Mouse (Mus musculus): Measurements from ENCODE around the gene Gcsh. TPM values are rescaled to one million over a fixed set of nuclear protein-coding genes. Genes with fewer than 3 reads are reported as not detected.
A peak's percentile ranks its signal among the peaks of the same experiment; 100 is the strongest.

Gene Gcsh
- polyA plus RNA-seq (2012; rRNA removed) (24.8 and 38.8 TPM in 2 replicates), polyA plus RNA-seq (2014; fragmentation: Nextera tagmentation; extraction: Ambion mirVana) (81.3 and 84.0 TPM in 2 replicates)

DNA sequence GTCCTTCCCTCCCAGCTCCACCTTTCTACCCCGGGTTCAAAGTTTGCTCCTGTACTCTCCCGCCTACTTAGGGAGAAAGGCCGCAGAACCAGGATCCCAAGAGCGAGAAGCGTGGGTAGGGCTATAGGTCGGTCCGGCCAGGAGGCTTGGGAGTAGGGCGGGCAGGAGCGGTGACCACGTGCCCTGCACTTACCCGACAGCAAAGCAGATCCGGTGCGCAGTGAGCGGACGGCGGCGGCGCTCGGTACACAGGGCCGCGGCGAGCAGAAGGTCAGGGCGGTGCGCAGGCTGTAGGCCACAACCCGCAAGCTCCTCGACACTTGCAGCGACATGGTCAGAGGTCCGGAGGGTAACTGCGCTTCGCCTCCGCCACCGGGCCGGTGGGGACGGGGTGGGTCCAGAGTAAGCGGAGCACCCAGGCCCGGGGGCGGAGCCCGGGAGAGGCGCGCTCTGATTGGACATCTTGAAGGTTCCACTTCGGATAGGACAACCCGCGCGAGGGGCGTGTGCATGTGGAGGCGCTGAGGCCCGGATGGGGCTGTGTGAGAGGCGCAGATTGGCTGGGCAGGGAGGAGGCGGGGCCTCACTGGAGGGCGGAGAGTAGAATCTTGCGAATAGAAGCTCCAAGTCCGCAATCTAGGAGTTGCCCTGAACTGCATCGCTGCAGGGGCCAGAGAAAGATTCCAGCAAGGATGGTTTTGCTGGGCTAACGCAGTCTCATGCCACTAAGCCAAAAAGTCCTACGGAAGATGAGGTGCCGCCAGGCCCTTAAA, at the start of gene Gcsh:
Gcsh (minus strand) TSS at position 443 of the 773 bp plus-strand sequence.
- WGBS (ENCODE audit: insufficient replicate concordance): under 1% methylated on average over 56 of the region's 56 CpGs
- TF ChIP-seq EP300 (IDR thresholded peaks at IDR 0.05; ENCODE audit: low read depth): no peak
- TF ChIP-seq CTCF (IDR thresholded peaks at IDR 0.05; ENCODE audit: low read depth): no peak
- peak; percentile 100 for ATAC-seq (ENCODE audit: insufficient read depth)

DNA sequence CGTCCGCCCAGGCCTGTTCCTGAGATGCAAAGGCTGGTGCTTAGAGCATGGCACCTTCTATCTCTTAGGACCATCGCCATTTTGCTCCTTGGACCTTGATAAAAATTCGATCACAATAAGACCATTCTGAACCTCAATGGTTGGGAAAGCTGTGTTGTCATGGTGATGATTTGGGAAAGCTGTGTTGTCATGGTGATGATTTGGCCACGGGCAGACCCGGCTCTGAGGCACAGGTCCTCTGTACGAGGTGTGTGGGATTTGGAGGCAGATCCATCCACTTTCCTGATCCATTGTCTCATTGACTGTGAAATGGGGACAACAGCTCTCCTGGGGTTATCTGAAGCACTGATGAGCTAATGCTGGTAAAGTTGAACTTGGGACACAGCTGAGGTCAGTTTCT, 46.5 kb upstream of the Gcsh start:
- no peak for DNase-seq (ENCODE audit: low read depth in 3 of 3, low spot score in 3 of 3)
- H3K27ac ChIP-seq: no peak overlapping the region
- no peaks in the 10 kb centered on the region for H3K27me3 ChIP-seq (ENCODE audit: control insufficient read depth, insufficient read depth, low read length)
- H3K4me3 ChIP-seq (ENCODE audit: insufficient read depth in 1 of 2, low read depth in 2 of 2, low read length in 2 of 2): no peak overlapping the region
- H3K9me3 ChIP-seq (ENCODE audit: control insufficient read depth, low read length): no peaks in the 10 kb centered on the region
- no peak for ATAC-seq (ENCODE audit: insufficient read depth)
- H3K36me3 ChIP-seq (replicated peaks; ENCODE audit: control insufficient read depth, insufficient read depth, low read depth): no peaks in the 10 kb centered on the region
- WGBS (ENCODE audit: insufficient replicate concordance): 62% methylated on average over 7 of the region's 7 CpGs
- no peak overlapping the region for H3K4me2 ChIP-seq (ENCODE audit: low read depth)
- no peak overlapping the region for H3K9ac ChIP-seq (replicated peaks)
- no peaks in the 10 kb centered on the region for H3K4me1 ChIP-seq (replicated peaks; ENCODE audit: control insufficient read depth in 2 of 2, insufficient read depth in 2 of 2, low read length in 1 of 2)
- TF ChIP-seq EP300 (IDR thresholded peaks at IDR 0.05; ENCODE audit: low read depth) (no peak), CTCF (IDR thresholded peaks at IDR 0.05; ENCODE audit: low read depth) (no peak)

More for the DNA sequence above, at the start of gene Gcsh:
- H3K36me3 ChIP-seq (replicated peaks; ENCODE audit: control insufficient read depth, insufficient read depth, low read depth): no peaks in the 10 kb centered on the region
- H3K27me3 ChIP-seq (ENCODE audit: control insufficient read depth, insufficient read depth, low read length): no peaks in the 10 kb centered on the region
- H3K4me1 ChIP-seq (replicated peaks; ENCODE audit: control insufficient read depth in 2 of 2, insufficient read depth in 2 of 2, low read length in 1 of 2): peaks cover 3 to 9% of the 10 kb centered on the region in 2 experiments; a peak in 2 of 4 replicates
- peak; percentile 93 to 95 (median 94) for DNase-seq (ENCODE audit: low read depth in 3 of 3, low spot score in 3 of 3)
- no peak within 1 kb of the TSS for H3K27ac ChIP-seq
- peak within 1 kb of the TSS; percentile 58 to 77 for H3K4me3 ChIP-seq (ENCODE audit: insufficient read depth in 1 of 2, low read depth in 2 of 2, low read length in 2 of 2)
- peak within 1 kb of the TSS; percentile 38 for H3K9ac ChIP-seq (replicated peaks)
- peak within 1 kb of the TSS; percentile 79 for H3K4me2 ChIP-seq (ENCODE audit: low read depth)
- H3K9me3 ChIP-seq (ENCODE audit: control insufficient read depth, low read length): no peaks in the 10 kb centered on the region

- Histone ChIP-seq H3K27ac (no peak overlapping the region), H3K27me3 (ENCODE audit: control insufficient read depth, insufficient read depth, low read length) (no peaks in the 10 kb centered on the region), H3K36me3 (replicated peaks; ENCODE audit: control insufficient read depth, insufficient read depth, low read depth) (no peaks in the 10 kb centered on the region), H3K4me1 (replicated peaks; ENCODE audit: control insufficient read depth in 2 of 2, insufficient read depth in 2 of 2, low read length in 1 of 2) (peaks cover 0 to 2% of the 10 kb centered on the region in 2 experiments; a peak in 2 of 4 replicates), H3K4me2 (ENCODE audit: low read depth) (no peak overlapping the region), H3K4me3 (ENCODE audit: insufficient read depth in 1 of 2, low read depth in 2 of 2, low read length in 2 of 2) (no peak overlapping the region), H3K9me3 (ENCODE audit: control insufficient read depth, low read length) (no peaks in the 10 kb centered on the region), H3K9ac (replicated peaks) (no peak overlapping the region)
- no peak for ATAC-seq (ENCODE audit: insufficient read depth)
- TF ChIP-seq CTCF (IDR thresholded peaks at IDR 0.05; ENCODE audit: low read depth) (no peak), EP300 (IDR thresholded peaks at IDR 0.05; ENCODE audit: low read depth) (no peak)
- 61% methylated on average over 7 of the region's 7 CpGs for WGBS (ENCODE audit: insufficient replicate concordance)
- no peak for DNase-seq (ENCODE audit: low read depth in 3 of 3, low spot score in 3 of 3)
Observed at GRCm38 (mm10) chr8:117037374-117037935, 44.1 kb upstream of the Gcsh start.

GRCm38 (mm10) chr8:117033393-117033792, 40.1 kb upstream of the Gcsh start:
- Histone ChIP-seq H3K36me3 (replicated peaks; ENCODE audit: control insufficient read depth, insufficient read depth, low read depth) (no peaks in the 10 kb centered on the region), H3K4me1 (replicated peaks; ENCODE audit: control insufficient read depth in 2 of 2, insufficient read depth in 2 of 2, low read length in 1 of 2) (peaks cover 0 to 2% of the 10 kb centered on the region in 2 experiments; a peak in 2 of 4 replicates), H3K27ac (no peak overlapping the region), H3K4me2 (ENCODE audit: low read depth) (no peak overlapping the region), H3K4me3 (ENCODE audit: insufficient read depth in 1 of 2, low read depth in 2 of 2, low read length in 2 of 2) (no peak overlapping the region), H3K9ac (replicated peaks) (no peak overlapping the region), H3K27me3 (ENCODE audit: control insufficient read depth, insufficient read depth, low read length) (no peaks in the 10 kb centered on the region), H3K9me3 (ENCODE audit: control insufficient read depth, low read length) (no peaks in the 10 kb centered on the region)
- ATAC-seq (ENCODE audit: insufficient read depth) (no peak), DNase-seq (ENCODE audit: low read depth in 3 of 3, low spot score in 3 of 3) (no peak)
- 18% methylated on average over 3 of the region's 3 CpGs for WGBS (ENCODE audit: insufficient replicate concordance)
- TF ChIP-seq CTCF (IDR thresholded peaks at IDR 0.05; ENCODE audit: low read depth) (no peak), EP300 (IDR thresholded peaks at IDR 0.05; ENCODE audit: low read depth) (no peak)

- Histone ChIP-seq H3K27ac (no peak overlapping the region), H3K4me2 (ENCODE audit: low read depth) (no peak overlapping the region), H3K27me3 (ENCODE audit: control insufficient read depth, insufficient read depth, low read length) (no peaks in the 10 kb centered on the region), H3K36me3 (replicated peaks; ENCODE audit: control insufficient read depth, insufficient read depth, low read depth) (no peaks in the 10 kb centered on the region), H3K9me3 (ENCODE audit: control insufficient read depth, low read length) (no peaks in the 10 kb centered on the region), H3K4me1 (replicated peaks; ENCODE audit: control insufficient read depth in 2 of 2, insufficient read depth in 2 of 2, low read length in 1 of 2) (peaks cover 0 to 2% of the 10 kb centered on the region in 2 experiments; a peak in 2 of 4 replicates), H3K4me3 (ENCODE audit: insufficient read depth in 1 of 2, low read depth in 2 of 2, low read length in 2 of 2) (no peak overlapping the region), H3K9ac (replicated peaks) (no peak overlapping the region)
- no peak for DNase-seq (ENCODE audit: low read depth in 3 of 3, low spot score in 3 of 3)
- ATAC-seq (ENCODE audit: insufficient read depth): no peak
- 24% methylated on average over 8 of the region's 8 CpGs for WGBS (ENCODE audit: insufficient replicate concordance)
- no peak for TF ChIP-seq EP300 (IDR thresholded peaks at IDR 0.05; ENCODE audit: low read depth)
- no peak for TF ChIP-seq CTCF (IDR thresholded peaks at IDR 0.05; ENCODE audit: low read depth)
Observed at GRCm38 (mm10) chr8:117032609-117033008, 39.3 kb upstream of the Gcsh start.
